Mouse (Mus musculus): Measurements from ENCODE around the gene Bud23. TPM values are rescaled to one million over a fixed set of nuclear protein-coding genes. Genes with fewer than 3 reads are reported as not detected.
A peak's percentile ranks its signal among the peaks of the same experiment; 100 is the strongest.

Bud23 gene
- polyA plus RNA-seq, 1 experiment from 2014 or later: 38.3 TPM

DNA sequence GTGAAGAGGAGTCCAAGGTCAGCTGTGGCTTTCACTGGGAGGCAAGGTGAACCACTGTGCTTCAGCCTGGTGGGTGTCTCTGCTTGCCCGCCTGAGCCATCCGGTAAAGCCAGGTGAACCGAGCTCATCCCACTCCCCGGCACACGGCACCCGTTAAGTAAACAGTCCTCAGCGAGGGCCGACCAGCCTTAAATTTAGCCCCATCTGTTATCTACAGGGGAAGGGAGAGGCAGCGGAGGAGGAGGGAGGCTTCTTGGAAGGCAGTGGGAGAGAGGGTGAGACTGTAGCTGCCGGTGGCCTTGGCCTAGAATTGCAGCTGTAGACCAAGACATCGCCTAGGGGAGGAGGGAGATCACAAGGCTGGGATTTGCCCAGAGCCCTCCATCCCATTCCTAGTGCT lies 24.0 kb downstream of the Bud23 start:
- no peak overlapping the region; the same call in 1 of the 2 replicates for H3K9ac ChIP-seq (replicated peaks)
- H3K4me3 ChIP-seq (ENCODE audit: low read depth, low read length): no peak overlapping the region
- WGBS (ENCODE audit: insufficient replicate concordance): 57% methylated on average over 11 of the region's 11 CpGs
- no peak for ATAC-seq
- peaks cover 22% of the 10 kb centered on the region for H3K4me1 ChIP-seq (ENCODE audit: insufficient read depth)
- peaks cover 3% of the 10 kb centered on the region; the same call in 1 of the 2 replicates for H3K36me3 ChIP-seq (replicated peaks; ENCODE audit: insufficient read depth, low read length)
- no peak for DNase-seq
- H3K9me3 ChIP-seq (ENCODE audit: low read length): no peaks in the 10 kb centered on the region
- H3K27me3 ChIP-seq (ENCODE audit: insufficient read depth, low read length): no peaks in the 10 kb centered on the region
- no peak overlapping the region for H3K27ac ChIP-seq (ENCODE audit: low read depth)
- no peak overlapping the region for H3K4me2 ChIP-seq (ENCODE audit: low read depth, low read length)
- no peak for TF ChIP-seq CTCF (IDR thresholded peaks at IDR 0.05; ENCODE audit: low read depth)
- TF ChIP-seq EP300 (IDR thresholded peaks at IDR 0.05; ENCODE audit: low read depth): no peak

DNA sequence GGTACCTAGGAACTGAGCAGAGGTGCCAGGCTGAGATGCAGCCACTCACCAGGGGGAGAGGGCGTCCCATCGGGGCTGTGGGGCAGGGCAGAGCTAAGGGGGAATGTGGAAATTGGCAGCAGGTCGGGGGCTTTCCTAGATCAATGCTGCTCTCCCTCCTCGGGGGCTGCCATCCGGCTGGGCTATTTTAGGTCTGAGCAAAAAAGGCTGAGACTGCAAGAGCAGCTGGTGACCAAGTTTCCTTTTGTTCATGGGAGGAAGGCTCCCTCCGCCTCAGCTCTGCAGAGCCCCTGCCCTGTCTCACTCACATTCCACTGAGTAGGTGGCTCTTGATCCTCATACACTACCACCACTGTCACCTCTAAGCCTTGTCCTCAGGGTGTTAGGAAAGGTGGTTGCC lies 24.7 kb downstream of the Bud23 start:
- no peak overlapping the region for H3K4me3 ChIP-seq (ENCODE audit: low read depth, low read length)
- H3K9ac ChIP-seq (replicated peaks): peak overlapping the region; percentile 21; the same call in 1 of the 2 replicates
- DNase-seq (no peak), ATAC-seq (no peak)
- no peak overlapping the region for H3K27ac ChIP-seq (ENCODE audit: low read depth)
- H3K9me3 ChIP-seq (ENCODE audit: low read length): no peaks in the 10 kb centered on the region
- no peaks in the 10 kb centered on the region for H3K27me3 ChIP-seq (ENCODE audit: insufficient read depth, low read length)
- 35% methylated on average over 6 of the region's 6 CpGs for WGBS (ENCODE audit: insufficient replicate concordance)
- TF ChIP-seq EP300 (IDR thresholded peaks at IDR 0.05; ENCODE audit: low read depth): no peak
- no peak for TF ChIP-seq CTCF (IDR thresholded peaks at IDR 0.05; ENCODE audit: low read depth)
- H3K4me1 ChIP-seq (ENCODE audit: insufficient read depth): peaks cover 26% of the 10 kb centered on the region
- H3K36me3 ChIP-seq (replicated peaks; ENCODE audit: insufficient read depth, low read length): no peaks in the 10 kb centered on the region; the same call in 1 of the 2 replicates
- H3K4me2 ChIP-seq (ENCODE audit: low read depth, low read length): no peak overlapping the region

DNA sequence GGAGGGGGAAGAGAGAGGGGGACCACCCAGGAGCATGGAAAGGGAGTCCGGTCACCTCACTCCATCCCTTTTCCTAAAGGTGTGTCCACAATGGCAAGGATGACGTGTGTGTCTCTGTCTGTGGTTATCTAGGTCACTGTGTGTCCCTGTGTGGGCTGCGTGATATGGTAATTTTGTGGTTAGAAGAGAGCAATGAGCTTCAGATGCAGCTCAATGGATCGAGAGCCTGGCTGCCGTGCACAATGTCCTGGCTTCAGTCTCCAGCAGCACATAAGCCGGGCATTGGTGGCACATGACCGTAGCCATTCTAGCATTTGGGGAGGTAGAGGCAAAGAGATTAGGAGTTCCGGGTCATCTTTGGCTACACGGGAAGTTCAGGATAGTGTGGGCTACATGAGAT lies 25.2 kb downstream of the Bud23 start:
- Histone ChIP-seq H3K27ac (ENCODE audit: low read depth) (no peak overlapping the region), H3K4me1 (ENCODE audit: insufficient read depth) (peaks cover 26% of the 10 kb centered on the region), H3K4me2 (ENCODE audit: low read depth, low read length) (no peak overlapping the region), H3K9me3 (ENCODE audit: low read length) (peaks cover 2% of the 10 kb centered on the region), H3K9ac (replicated peaks) (no peak overlapping the region), H3K4me3 (ENCODE audit: low read depth, low read length) (no peak overlapping the region), H3K36me3 (replicated peaks; ENCODE audit: insufficient read depth, low read length) (no peaks in the 10 kb centered on the region; the same call in 1 of the 2 replicates), H3K27me3 (ENCODE audit: insufficient read depth, low read length) (no peaks in the 10 kb centered on the region)
- ATAC-seq: no peak
- no peak for DNase-seq
- TF ChIP-seq CTCF (IDR thresholded peaks at IDR 0.05; ENCODE audit: low read depth) (no peak), EP300 (IDR thresholded peaks at IDR 0.05; ENCODE audit: low read depth) (no peak)
- WGBS (ENCODE audit: insufficient replicate concordance): 59% methylated on average over 9 of the region's 9 CpGs

DNA sequence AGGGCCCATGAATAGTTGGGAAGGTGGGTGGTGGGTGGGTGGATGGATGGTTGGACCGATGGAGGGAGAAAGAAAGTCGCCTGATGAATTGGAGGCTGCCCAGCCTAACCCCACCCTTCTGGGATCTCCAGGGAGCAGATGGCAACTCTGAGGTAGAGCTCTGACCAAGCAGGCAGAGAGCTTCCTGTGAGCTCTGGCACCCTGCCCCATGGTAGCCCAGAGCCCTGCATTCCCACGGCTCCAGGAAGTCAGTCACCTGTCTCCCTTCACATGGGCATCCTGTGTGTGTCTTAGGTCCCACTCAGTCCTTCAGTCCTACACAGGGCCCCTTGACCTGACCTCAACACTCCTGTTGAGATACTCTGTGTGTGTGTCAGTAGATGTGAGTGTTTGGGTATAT lies 26.8 kb downstream of the Bud23 start:
- Histone ChIP-seq H3K27me3 (ENCODE audit: insufficient read depth, low read length) (no peaks in the 10 kb centered on the region), H3K4me2 (ENCODE audit: low read depth, low read length) (no peak overlapping the region), H3K27ac (ENCODE audit: low read depth) (no peak overlapping the region), H3K9ac (replicated peaks) (no peak overlapping the region), H3K4me1 (ENCODE audit: insufficient read depth) (peaks cover 26% of the 10 kb centered on the region), H3K36me3 (replicated peaks; ENCODE audit: insufficient read depth, low read length) (no peaks in the 10 kb centered on the region; the same call in 1 of the 2 replicates), H3K4me3 (ENCODE audit: low read depth, low read length) (no peak overlapping the region), H3K9me3 (ENCODE audit: low read length) (peaks cover 2% of the 10 kb centered on the region)
- no peak for TF ChIP-seq EP300 (IDR thresholded peaks at IDR 0.05; ENCODE audit: low read depth)
- TF ChIP-seq CTCF (IDR thresholded peaks at IDR 0.05; ENCODE audit: low read depth): no peak
- ATAC-seq: no peak
- no peak for DNase-seq
- 84% methylated on average over 3 of the region's 3 CpGs for WGBS (ENCODE audit: insufficient replicate concordance)

DNA sequence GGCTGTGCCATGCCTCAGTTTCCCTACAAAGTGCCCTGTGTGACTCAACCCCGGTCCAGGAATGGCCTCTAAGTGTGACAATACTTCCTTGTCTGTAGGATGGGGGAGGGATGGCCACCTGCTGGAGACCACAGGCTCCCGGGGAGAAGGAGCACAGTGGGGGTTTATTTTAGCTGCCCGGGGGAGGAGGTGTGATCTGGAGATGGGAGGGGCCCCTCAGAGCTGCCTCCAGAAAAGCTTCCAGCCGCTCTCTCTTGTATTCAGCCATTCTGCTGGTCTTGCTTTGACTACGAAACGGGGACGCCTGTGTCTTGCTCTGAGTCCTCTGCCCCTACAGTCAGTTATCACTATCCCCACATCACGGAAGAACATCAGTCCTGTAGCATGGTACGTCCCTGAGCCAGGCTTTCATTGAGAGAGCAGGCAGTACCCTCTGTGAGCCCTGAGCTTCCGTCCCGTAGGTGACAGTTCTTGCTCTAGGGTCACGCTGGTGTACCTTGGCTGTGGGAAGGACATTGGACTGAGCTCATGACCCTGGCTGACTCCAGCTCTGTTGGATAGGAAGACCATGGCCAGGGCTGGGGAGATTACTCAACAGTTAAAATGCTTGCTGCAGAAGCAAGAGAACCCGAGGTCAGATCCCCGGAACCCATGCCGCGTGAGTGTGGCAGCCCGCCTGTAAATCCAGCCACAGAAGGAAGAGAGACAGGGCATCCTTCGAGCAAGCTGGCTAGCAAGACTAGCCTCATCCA lies 29.0 kb downstream of the Bud23 start:
- H3K9ac ChIP-seq (replicated peaks): 0 out of 2 replicates have a peak overlapping the region, but pooled peaks have one; percentile 16
- ATAC-seq: peak; percentile 91
- no peak overlapping the region for H3K4me3 ChIP-seq (ENCODE audit: low read depth, low read length)
- no peaks in the 10 kb centered on the region for H3K27me3 ChIP-seq (ENCODE audit: insufficient read depth, low read length)
- H3K36me3 ChIP-seq (replicated peaks; ENCODE audit: insufficient read depth, low read length): no peaks in the 10 kb centered on the region; the same call in 1 of the 2 replicates
- no peak for TF ChIP-seq CTCF (IDR thresholded peaks at IDR 0.05; ENCODE audit: low read depth)
- H3K27ac ChIP-seq (ENCODE audit: low read depth): peak overlapping the region; percentile 69
- WGBS (ENCODE audit: insufficient replicate concordance): 53% methylated on average over 18 of the region's 18 CpGs
- DNase-seq: peak; percentile 57
- peaks cover 2% of the 10 kb centered on the region for H3K9me3 ChIP-seq (ENCODE audit: low read length)
- H3K4me1 ChIP-seq (ENCODE audit: insufficient read depth): peaks cover 23% of the 10 kb centered on the region
- H3K4me2 ChIP-seq (ENCODE audit: low read depth, low read length): no peak overlapping the region

DNA sequence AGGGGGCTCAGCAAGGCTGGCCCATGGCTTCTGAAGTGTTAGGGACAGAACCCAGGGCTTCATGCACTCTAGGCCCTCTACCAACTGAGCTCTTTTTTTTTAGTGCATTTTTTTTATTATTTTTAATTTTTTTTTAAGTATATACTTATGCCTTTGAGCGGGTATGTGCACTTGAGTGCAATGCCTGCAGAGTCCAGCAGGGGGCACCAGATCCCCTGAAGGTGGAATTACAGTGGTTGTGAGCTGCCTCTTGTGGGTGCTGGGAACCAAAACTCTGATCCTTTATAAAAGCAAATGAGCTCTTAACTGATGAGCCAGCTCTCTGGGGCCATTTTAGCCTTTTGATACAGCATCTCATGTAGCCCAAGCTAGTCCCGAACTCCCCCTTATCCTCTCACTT lies 30.2 kb downstream of the Bud23 start:
- 92% methylated on average over 2 of the region's 2 CpGs for WGBS (ENCODE audit: insufficient replicate concordance)

More for the DNA sequence above, 30.2 kb downstream of the Bud23 start:
- Histone ChIP-seq H3K9me3 (ENCODE audit: low read length) (peaks cover 2% of the 10 kb centered on the region), H3K4me2 (ENCODE audit: low read depth, low read length) (no peak overlapping the region), H3K4me3 (ENCODE audit: low read depth, low read length) (no peak overlapping the region), H3K36me3 (replicated peaks; ENCODE audit: insufficient read depth, low read length) (no peaks in the 10 kb centered on the region; the same call in 1 of the 2 replicates), H3K27ac (ENCODE audit: low read depth) (no peak overlapping the region), H3K9ac (replicated peaks) (no peak overlapping the region), H3K4me1 (ENCODE audit: insufficient read depth) (peaks cover 11% of the 10 kb centered on the region), H3K27me3 (ENCODE audit: insufficient read depth, low read length) (no peaks in the 10 kb centered on the region)
- TF ChIP-seq CTCF (IDR thresholded peaks at IDR 0.05; ENCODE audit: low read depth) (peak; percentile 59), EP300 (IDR thresholded peaks at IDR 0.05; ENCODE audit: low read depth) (no peak)
- ATAC-seq (no peak), DNase-seq (no peak)
